Mouse (Mus musculus) ES-Bruce4 (cell line): Measurements from ENCODE around the gene Nfib.

ENCODE experiments used
- CTCF ChIP-seq: IDR thresholded peaks from one replicate; pipeline ENCODE4 v1.8.1; 2011; ENCODE audit warnings: low read depth, low read length
- EP300 ChIP-seq: IDR thresholded peaks from 2 replicates; pipeline ENCODE4 v1.6.1; 2011; ENCODE audit warnings: low read depth, low read length; ENCODE audit not compliant: insufficient read depth
- POLR2A ChIP-seq: IDR thresholded peaks from one replicate; pipeline ENCODE4 v1.8.1; 2011; ENCODE audit warnings: low read length; ENCODE audit not compliant: insufficient read depth

GRCm38 (mm10) chr4:82468944-82469343 lies 236.6 kb downstream of the Nfib start:
- TF ChIP-seq CTCF (no peak), EP300 (no peak), POLR2A (no peak)
